Mouse (Mus musculus) frontal cortex, postnatal 25 days (tissue): Measurements from ENCODE around the gene Enc1.

Experiments used
- DNase-seq, 2 experiments: peaks; one replicate each; pipeline ENCODE4 v3.0.0; 2022; ENCODE audit warnings: low spot score in 2 of 2

Gene Enc1

DNA sequence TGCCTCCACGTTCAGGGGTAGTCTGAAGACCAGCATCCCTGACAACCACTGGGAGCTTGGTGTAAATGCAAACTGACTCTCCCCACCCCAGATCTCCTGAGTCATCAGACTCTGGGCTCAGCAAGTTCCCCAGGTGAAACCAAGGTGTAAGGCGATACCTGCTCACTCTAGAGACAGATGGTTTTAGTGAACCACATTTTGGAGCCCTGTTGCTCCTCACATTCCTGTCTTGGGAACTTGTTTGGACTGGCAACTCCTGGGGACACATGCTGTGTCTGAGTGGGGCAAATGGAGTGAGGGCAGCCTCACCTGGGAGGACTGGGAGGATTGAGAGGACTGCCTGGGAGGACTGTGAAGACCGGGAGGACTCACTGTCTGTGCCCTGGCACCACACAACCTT lies 13.1 kb upstream of the Enc1 start:
- no peak for DNase-seq

DNA sequence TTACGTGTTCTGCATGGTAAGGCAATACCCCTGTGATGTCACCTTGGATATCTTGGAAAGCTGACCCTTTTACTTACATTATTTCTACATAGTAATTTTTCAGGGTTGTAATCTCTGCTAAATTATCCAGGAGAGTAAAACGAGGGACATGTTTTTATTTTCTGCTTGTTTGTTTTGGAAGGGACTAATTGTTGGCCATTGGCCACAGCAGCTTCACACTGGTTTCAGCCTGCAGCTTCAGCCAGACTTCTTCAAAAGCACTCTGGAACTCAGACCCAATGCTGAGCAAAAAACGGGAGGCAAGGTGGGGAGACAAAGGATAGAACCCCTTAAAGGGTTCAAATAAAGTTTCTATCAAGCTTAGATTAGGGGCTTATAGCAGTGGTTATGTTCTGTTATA lies 10.8 kb upstream of the Enc1 start:
- no peak for DNase-seq

DNA sequence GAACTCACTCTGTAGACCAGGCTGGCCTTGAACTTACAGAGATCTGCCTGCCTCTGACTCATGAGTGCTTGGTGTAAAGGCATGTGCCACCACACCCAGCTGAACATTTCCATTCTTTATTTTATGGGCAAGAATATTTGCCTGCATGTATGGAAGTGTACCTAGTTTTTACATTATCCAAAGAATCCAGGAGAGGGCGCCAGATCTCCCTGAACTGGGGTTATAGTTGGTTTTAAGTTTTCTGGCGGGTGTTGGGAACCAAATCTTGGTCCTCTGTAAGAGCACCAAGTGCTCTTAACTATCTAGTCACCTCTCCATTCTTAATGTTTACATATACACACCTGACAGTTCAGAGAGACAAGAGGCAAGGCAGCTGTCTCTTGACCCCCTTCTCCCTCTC lies 7.8 kb upstream of the Enc1 start:
- DNase-seq = no peak

DNA sequence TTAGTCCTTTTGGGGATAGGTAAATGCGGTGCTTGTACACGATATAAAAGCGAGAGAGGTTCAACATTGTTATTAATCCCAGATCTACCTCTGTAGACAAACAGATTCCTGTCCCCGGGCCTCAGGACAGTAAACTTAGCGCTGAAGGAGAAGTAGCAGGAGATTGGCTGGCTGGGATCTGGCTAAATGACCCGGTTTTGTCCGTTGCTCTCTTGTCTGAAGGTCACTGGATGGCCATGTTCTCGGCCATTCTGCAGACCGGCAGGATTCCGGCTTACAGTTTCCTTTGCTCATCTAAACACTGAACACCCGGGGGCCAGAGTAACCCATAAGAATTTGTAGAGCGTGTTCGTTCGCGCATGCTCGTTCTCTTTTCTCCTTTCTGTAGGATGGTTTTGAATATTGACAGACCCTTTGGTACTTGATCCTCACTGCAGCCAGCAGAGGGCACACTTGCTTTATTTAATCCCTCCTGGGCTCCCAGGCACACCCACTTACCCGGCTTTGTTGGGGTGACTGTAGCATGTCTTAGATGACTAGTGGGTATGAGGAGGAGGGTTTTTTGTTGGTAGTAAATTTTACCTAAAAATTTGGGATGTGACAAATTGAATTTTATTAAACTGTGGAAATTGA lies 6.0 kb upstream of the Enc1 start:
- peak; percentile 71 to 82 for DNase-seq

DNA sequence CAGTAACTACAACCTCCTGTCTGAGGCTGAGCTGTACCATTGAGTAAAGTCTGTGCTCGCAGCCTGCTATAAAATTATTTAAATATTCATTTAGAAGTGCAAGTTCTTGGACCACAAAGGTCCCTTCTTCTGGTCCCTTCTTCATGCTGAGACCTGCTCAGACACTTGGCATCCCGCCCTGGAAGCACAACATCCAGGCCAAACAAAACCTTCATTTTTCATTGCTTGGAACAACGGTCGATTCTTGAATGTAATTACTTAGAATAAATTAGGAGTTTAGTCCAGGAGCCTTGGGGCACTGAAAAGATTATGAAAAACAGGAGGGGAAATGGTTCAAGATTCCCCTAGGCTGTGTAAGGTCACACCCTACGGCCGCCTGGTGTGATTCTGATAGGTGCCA lies 5.0 kb upstream of the Enc1 start:
- no peak for DNase-seq

DNA sequence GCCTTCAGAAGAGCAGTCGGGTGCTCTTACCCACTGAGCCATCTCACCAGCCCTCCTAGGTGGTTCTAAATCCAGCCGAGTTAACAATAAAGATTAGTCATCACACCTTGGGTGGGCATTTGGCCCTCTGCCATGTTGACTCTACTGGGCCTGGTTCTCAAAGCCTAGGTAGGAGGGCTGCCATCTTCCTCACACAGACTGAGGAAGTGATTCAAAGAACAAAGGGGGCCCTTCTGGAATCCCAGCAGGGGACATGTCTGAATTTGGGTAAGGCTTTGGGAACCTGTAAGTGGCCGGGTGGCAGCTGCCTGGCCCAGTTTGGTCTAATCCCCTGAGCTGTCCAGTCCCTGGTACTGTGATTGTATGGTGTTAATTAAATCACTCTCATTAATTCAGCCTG lies 3.2 kb upstream of the Enc1 start:
- DNase-seq = no peak

DNA sequence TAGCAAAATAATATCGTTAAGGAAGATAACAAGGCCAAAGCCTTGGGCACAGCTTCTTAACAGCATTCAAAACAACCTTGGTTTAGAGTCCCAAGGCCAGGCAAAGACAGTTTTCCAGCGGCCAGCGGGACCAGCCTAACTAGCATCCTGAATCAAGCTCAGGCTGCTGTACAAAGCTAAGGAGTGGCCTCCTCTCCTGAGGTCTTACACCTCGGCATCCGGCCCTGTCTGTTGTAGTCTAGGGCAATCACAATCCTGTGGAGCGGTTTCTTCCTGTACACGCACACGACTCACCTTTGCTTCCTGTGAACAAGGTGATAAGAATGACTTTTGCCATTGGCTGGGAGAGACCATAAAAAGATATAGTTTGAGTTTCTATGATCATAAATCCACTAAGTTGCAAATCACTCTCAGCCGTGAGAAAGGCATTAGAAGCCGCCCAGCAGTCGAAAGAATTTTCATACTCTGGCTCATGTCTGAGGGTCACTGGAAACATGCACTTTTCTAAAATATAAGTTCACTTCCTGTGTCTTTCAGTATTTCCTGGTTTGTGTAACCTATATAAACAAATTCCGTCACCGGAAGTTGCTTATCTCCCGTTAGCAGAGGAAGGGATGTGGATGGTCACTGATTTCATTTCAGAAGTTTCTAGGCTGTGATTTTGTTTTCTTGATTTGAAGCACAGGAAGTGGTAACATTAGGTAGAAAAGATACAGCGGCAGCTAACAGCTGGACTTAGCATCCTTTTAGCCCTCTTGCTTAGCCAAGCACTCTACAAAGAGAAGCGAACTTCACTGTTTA lies 2.5 kb upstream of the Enc1 start:
- DNase-seq = no peak

DNA sequence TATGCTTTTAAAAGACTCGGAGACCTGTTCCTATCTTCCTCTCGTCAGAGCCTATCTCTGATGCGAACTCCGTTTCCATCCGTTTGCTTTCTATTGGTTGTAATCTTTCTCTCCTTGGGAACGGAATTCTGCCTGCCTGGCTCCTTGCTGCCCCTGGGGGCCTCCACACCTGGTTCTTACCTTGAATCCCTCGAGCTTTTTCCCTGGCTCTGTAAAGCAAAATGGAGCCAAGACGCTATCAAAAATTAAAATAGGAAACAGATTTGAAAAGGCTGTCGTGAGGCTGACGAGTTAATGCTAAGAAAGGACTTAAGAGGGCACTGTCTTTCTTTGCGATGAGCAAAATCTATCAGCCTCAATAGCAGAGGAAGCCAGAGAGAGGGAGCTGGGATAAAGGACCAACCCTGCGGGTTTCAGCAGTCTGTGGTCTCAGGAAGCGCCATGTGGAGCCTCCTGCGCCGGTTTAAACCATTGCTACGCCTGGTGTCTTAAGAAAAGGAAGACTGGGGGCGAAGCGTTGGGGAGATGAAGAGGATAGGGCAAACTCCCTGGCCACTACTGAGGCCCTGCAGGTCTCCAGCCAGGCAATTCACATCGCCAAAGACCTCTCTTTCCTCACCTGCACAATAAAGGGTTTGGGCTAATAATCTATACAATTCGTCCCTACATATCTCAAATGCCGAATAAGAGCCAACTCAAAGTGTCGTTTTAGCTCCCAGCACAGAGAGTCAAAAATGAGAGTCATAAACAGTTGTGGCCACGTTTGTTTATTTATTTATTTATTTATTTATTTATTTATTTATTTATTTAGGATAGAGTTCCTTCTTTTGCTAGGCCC lies 1.3 kb upstream of the Enc1 start:
- no peak for DNase-seq

DNA sequence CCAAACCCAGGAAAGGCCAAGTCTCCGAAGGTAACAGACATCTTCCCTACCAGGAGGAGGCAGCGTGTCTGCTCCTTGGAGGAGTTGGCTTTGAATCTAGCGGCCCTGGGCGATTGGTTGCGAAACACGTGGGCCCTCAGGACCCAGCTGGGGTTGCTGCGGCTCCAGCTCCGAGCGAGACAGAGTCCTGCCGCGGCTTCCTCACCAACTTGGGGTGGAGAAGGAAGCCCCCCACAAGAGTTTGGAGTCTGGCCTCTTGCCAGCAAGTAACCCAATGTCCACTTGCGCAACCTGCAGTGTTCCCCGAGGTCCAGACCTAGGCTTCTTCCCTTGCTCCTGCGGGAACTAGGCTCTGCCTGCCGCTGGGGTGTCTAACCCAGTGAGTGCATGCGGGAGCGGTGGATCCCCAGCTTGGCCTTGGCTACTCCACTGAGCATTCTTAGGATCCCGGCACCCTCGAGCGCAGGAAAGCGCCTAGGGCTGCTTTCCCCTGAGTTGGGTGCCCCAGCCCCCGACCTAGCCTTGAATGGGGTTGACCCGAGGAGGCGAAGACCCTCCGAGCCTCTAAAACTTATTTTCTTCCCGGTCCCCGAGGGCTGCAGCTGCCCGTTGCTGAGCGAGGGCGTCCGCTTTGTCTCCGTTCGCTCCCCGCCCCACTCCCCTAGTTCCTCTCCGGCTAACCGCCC lies 483 bp upstream of the Enc1 start:
- DNase-seq = peak in 1 of 2 experiments; percentile 67

DNA sequence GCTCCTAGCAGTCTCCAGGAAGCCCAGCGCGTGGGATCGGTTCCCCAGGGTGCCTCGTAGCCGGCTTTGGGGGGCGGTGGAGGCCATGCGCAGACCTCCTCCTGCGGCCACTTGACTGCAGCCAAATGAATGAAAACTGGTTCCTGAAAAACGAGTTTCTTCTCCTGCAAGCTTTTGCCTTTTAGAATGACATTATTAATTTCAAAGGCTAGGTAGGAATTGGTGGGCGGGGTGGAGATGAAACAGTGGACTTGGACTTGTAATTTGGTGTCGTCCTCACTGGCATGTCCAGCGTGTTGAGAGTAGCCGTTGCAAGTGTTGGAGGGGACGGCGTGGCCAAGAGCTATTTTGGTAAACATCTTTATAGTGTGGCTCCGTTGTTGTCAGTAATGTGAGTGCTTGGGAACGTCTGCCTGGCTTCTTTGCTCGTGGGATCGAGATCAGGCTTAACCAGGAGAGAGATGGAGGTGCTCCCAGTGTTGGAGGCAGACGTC lies 929 bp downstream of the Enc1 start:
- DNase-seq = no peak

DNA sequence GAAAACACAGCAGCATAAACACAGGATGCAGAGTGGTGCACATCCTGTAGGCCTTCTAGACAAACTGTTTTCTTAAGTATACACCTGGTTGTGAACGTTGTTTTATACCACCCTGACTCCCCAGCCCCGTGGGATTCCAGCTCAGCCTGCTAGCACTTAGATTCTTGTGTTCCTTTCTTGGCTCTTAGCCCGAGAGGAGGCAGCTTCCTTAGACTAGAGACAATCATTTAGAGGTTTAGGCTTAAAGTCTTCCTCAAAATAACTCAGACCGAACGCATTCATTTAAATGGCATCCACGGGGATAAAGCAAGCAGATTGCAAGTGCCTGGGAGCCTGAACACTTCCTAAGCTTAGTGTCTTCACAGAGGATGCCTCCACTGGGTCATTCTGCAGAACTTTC lies 1.8 kb downstream of the Enc1 start:
- no peak for DNase-seq

DNA sequence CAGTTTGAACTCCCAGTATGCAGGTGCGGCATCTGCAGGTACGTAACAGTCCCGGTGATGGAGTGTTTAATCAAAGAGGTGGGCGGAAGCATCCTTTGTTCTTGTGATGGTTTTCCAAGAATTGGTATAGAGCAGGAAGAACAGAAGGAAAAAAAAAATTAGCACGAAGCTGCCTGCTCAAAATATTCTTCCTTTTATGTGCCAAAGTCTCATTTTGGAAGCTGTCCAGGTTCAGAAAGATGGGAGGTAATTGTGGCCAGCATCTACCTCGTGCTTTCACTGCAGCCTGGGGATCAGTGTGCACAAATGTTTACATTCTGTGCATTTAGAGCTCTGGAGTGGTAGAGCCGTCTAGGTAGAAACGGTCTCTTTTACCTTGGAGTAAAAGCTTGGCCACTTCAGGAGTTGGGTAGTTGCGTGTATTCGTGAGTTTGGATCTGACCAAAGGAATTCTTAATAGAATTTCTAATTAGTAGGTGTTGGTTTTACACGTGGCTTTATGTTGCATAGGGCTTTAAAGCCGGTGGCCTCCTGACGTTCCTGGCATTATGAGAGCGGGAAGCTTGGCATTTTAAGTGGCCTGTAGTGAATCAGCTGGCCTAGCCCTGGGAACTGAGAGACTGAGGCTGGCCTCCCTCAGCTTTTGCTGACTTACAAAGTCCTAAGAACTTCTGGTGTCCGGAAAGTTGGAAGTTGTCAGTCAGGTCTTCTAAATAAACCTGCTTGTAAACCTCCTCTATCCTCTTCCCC lies 3.2 kb downstream of the Enc1 start:
- DNase-seq = no peak

DNA sequence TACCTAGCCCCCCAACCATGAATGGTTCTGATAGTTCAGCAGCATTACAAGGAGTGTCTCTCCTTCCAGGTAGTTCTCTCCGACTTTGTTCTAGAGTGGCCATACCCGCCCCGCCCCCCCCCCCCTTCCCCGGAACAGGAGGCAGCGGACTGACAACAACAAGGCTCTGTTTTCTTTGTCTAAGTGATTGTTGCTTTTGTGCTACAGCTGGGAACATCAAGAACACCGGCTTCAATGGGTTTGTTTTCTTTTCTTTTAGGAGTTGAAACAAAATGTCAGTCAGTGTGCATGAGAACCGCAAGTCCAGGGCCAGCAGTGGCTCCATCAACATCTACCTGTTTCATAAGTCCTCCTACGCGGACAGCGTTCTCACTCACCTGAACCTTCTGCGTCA lies 3.8 kb downstream of the Enc1 start:
- no peak for DNase-seq

DNA sequence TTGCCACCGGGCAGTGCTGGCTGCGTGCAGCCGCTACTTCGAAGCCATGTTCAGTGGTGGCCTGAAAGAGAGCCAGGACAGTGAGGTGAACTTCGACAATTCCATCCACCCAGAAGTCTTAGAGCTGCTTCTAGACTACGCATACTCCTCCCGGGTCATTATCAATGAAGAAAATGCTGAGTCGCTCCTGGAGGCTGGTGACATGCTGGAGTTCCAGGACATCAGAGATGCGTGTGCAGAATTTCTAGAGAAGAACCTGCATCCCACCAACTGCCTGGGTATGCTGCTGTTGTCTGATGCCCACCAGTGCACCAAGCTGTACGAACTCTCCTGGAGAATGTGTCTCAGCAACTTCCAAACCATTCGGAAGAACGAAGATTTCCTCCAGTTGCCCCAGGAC lies 4.3 kb downstream of the Enc1 start:
- DNase-seq = no peak

DNA sequence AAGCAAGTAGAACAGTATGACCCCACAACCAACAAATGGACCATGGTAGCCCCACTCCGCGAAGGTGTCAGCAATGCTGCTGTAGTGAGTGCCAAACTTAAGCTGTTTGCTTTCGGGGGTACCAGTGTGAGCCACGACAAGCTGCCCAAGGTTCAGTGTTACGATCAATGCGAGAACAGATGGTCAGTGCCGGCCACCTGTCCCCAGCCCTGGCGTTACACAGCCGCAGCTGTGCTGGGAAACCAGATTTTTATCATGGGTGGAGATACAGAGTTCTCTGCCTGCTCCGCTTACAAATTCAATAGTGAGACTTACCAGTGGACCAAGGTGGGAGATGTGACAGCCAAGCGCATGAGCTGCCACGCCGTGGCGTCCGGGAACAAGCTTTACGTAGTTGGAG lies 5.3 kb downstream of the Enc1 start:
- DNase-seq = no peak

DNA sequence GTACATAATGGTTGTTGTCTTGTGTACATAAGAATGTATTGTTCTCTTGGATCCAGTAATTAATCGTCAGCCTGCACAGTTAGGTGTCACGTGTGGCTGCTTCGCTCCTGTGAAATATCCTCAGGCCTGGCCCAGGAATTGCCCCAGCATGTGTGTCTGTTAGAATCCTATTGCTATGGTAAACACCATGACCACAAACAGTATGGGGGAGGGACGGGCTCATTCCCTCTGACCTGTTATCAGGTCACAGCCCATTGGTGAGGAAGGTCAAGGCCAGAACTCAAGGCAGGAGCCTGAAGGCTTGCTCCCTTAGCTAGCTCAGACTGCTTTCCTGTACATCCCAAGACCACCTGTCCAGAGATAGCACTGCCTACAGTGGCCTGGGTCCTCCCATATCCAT lies 6.8 kb downstream of the Enc1 start:
- DNase-seq = no peak

DNA sequence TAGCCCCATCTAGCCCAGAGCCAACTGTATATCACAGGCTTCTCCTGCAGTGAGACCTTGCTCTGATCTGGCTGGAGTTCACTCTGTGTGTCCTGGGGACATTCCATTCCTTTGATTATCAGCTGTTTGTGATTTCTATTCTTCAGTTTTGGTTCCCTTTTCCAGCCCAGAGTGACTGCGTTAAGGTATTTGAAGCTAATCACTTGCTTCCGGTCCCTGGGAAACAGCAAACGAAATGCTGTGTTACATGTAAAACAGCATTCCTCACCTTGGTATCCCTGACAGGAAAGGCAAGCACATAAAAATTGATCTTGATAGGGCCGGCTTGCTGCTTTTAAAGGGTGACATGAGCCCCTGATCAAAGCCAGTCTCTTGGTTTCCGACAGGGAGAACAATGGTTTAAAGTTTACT lies 8.2 kb downstream of the Enc1 start:
- no peak for DNase-seq

DNA sequence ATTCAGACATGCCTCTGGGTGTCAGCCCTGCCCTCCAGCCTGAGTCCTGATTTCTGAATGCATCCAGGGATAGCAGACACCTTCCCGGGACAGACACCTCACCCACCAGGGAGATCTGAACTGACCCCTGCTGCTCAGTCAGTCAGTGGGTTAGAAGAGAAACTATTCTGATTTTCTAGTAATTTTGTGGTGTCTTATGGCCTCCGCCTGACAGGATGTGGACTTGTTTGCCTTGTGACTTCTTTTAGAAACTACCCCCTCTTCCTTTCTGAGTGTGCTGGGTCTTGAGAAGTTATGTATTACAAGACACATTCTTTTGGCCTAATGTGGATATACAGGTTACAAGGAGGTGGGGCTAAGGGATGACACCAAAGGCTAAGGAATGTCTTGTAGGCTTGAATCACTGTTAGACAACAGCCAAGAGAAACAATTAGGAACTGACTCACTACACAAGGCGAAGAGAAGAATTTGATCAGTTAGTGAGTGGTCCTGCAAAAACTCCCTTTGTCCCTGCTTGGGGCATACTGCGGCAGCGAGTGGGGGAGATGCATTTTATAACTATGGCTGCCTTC lies 8.7 kb downstream of the Enc1 start:
- DNase-seq = no peak

DNA sequence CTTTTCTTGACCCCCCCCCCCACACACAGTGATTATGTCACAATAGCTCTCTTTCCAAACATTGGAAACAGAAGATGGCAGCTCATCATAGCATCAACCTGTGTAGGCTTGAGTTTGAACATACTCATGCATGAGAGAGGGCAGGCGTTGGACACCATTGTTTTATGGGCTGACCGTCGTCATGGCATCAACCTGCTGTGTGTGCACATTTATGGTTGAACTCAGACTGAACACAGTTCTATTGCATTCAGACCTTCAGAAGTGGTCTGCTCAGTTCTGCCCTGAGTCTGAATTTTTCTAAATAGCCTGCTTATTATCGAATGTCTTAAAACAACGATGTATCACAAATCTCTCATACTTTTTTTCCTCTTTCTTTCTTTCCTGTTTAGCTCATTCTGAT lies 9.2 kb downstream of the Enc1 start:
- DNase-seq = no peak

DNA sequence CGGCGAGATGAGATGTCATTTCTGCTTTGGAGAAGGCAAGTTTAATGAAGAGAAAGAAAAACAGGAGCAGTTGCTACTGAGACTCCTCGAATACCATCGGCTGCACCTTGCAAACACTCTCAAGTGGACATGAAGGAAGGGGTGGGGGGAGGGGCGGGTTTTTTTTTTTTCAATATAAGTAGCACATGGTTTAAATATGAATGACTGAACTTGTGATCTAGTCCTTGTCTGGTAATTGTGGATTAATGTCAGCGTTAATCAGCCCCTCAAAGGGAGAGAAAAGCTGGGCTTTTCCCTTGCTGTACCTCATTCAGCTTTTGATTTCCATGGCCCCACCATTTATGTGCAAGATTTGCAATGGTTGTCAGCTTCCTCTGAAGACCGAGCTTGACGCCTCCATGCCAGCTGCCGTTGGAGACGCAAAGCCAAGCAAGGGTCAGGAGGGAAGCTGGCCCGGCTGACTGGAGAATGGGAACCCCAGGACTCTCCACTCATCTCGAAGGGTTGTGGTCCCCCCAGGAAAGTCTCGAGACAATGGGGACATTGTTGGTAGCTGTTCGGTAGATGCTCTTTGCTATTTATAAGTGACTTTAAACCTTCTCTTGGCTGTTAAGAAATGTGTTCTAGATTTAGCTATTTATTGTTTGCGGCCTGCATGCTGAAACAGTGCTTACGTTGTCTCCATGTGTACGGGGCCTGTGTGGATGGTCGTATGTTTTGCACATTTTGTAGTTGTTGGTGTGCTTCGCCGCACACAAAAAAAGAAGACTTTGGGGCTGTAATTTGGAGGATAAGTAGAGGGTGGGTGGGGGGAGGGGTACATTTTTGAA lies 9.9 kb downstream of the Enc1 start:
- DNase-seq = no peak
